Comparison of ENCODE assay signal across 8 mouse cellular contexts in genomic region chr8:70511174-70511573, GRCm38 (mm10). TPM values are rescaled to one million over a fixed set of nuclear protein-coding genes. Genes with fewer than 3 reads are reported as not detected.
A peak's percentile ranks its signal among the peaks of the same experiment; 100 is the strongest.
DNase-seq lines count a peak whose midpoint lies in the region; ATAC-seq and TF ChIP-seq lines count a peak whose summit lies in the region.
"Not testable (repeated sequence)": the region's sequence is repeated elsewhere in the genome, so short reads cannot be mapped to it uniquely, and the experiment has no call there.

No protein-coding gene starts in this region.

- in situ Hi-C loops in ES-E14 (cut with MboI; ENCODE audit: low sequenced_read_pairs in 2 of 2, unreplicated experiment in 2 of 2): not testable (repeated sequence)

- TF ChIP-seq POLR2A in myocyte (IDR thresholded peaks at IDR 0.05; ENCODE audit: insufficient read length, low read depth); thymus, adult 2 months (IDR thresholded peaks at IDR 0.05; ENCODE audit: control insufficient read depth, extremely low read depth, insufficient read depth, low read length, poor library complexity): not testable (repeated sequence)

- H3K36me3 ChIP-seq in ES-E14 (ENCODE audit: control insufficient read depth, insufficient read depth, low read length, poor library complexity, severe bottlenecking): peaks cover 43% of the 10 kb centered on the region
- H3K36me3 ChIP-seq in embryonic facial prominence, embryonic 15.5 days: peaks cover 48% of the 10 kb centered on the region
- peaks cover 12% of the 10 kb centered on the region for H3K36me3 ChIP-seq in heart, embryonic 11.5 days (ENCODE audit: control insufficient read depth, insufficient read depth, low read length)
- H3K36me3 ChIP-seq in hindbrain, postnatal 0 days (ENCODE audit: insufficient read depth, low read length): peaks cover 15% of the 10 kb centered on the region; the same call in 1 of the 2 replicates
- peaks cover 12% of the 10 kb centered on the region; the same call in 1 of the 2 replicates for H3K36me3 ChIP-seq in limb, embryonic 11.5 days (ENCODE audit: control insufficient read depth, insufficient read depth, low read length)
- peaks cover 52% of the 10 kb centered on the region for H3K36me3 ChIP-seq in lung, embryonic 14.5 days (ENCODE audit: insufficient read depth)
- H3K36me3 ChIP-seq in myocyte (ENCODE audit: control insufficient read depth, insufficient read depth): peaks cover 15% of the 10 kb centered on the region
- not testable (repeated sequence) for H3K36me3 ChIP-seq in thymus, adult 2 months (ENCODE audit: control insufficient read depth, insufficient read depth, low read length)

- H3K27me3 ChIP-seq in embryonic facial prominence, embryonic 15.5 days; heart, embryonic 11.5 days (ENCODE audit: control insufficient read depth, insufficient read depth, low read length); hindbrain, postnatal 0 days (ENCODE audit: insufficient read depth, low read length); limb, embryonic 11.5 days (ENCODE audit: control insufficient read depth, insufficient read depth, low read length); lung, embryonic 14.5 days (ENCODE audit: insufficient read depth, low read length); myocyte (ENCODE audit: control insufficient read depth, insufficient read depth, insufficient read length); thymus, adult 2 months (ENCODE audit: control insufficient read depth, insufficient read depth, low read length): not testable (repeated sequence)

- peak overlapping the region; percentile 45; the same call in 1 of the 2 replicates for H3K27ac ChIP-seq in ES-E14 (ENCODE audit: insufficient read depth, low read depth, low read length, poor library complexity, severe bottlenecking)
- 0 out of 2 replicates have a peak overlapping the region, but pooled peaks have one; percentile 97 for H3K27ac ChIP-seq in embryonic facial prominence, embryonic 15.5 days (replicated peaks)
- peak overlapping the region; percentile 97; the same call in 1 of the 2 replicates for H3K27ac ChIP-seq in heart, embryonic 11.5 days (ENCODE audit: low read depth, low read length)
- H3K27ac ChIP-seq in hindbrain, postnatal 0 days: peak overlapping the region; percentile 95; the same call in 1 of the 2 replicates
- not testable (repeated sequence) for H3K27ac ChIP-seq in limb, embryonic 11.5 days (replicated peaks; ENCODE audit: low read depth, low read length)
- peak overlapping the region; percentile 46; the same call in 1 of the 2 replicates for H3K27ac ChIP-seq in lung, embryonic 14.5 days (ENCODE audit: low read depth)
- peak overlapping the region; percentile 89; the same call in 1 of the 2 replicates for H3K27ac ChIP-seq in thymus, adult 2 months (ENCODE audit: control insufficient read depth, insufficient read depth, low read length)

- not testable (repeated sequence) for ATAC-seq in embryonic facial prominence, embryonic 15.5 days (ENCODE audit: insufficient number of reproducible peaks, low FRiP score, low TSS enrichment, low read depth); heart, embryonic 11.5 days (replicated peaks; ENCODE audit: insufficient number of reproducible peaks, low FRiP score, low TSS enrichment); hindbrain, postnatal 0 days; limb, embryonic 11.5 days (ENCODE audit: insufficient number of reproducible peaks, low FRiP score, low TSS enrichment, low read depth); lung, embryonic 14.5 days (ENCODE audit: insufficient read depth)

- H3K4me2 ChIP-seq in embryonic facial prominence, embryonic 15.5 days (replicated peaks): peak overlapping the region; percentile 86
- H3K4me2 ChIP-seq in heart, embryonic 11.5 days: peak overlapping the region; percentile 93
- peak overlapping the region; percentile 98; the same call in 1 of the 2 replicates for H3K4me2 ChIP-seq in hindbrain, postnatal 0 days (ENCODE audit: low read depth, low read length)
- peak overlapping the region; percentile 98; the same call in 1 of the 2 replicates for H3K4me2 ChIP-seq in limb, embryonic 11.5 days (ENCODE audit: low read depth, severe bottlenecking)
- H3K4me2 ChIP-seq in lung, embryonic 14.5 days: peak overlapping the region; percentile 97
- peak overlapping the region; percentile 61 for H3K4me2 ChIP-seq in myocyte (ENCODE audit: low read depth)

- WGBS in embryonic facial prominence, embryonic 15.5 days: 88% methylated on average over 6 of the region's 6 CpGs
- WGBS in heart, embryonic 11.5 days (ENCODE audit: insufficient replicate concordance): 71% methylated on average over 6 of the region's 6 CpGs
- 86% methylated on average over 6 of the region's 6 CpGs for WGBS in hindbrain, postnatal 0 days
- WGBS in limb, embryonic 11.5 days: 88% methylated on average over 6 of the region's 6 CpGs
- WGBS in lung, embryonic 14.5 days: 75% methylated on average over 6 of the region's 6 CpGs
- 61% methylated on average over 6 of the region's 6 CpGs for WGBS in thymus, adult 2 months

- not testable (repeated sequence) for H3K4me1 ChIP-seq in ES-E14 (ENCODE audit: control insufficient read depth in 2 of 2, insufficient read depth in 2 of 2, low read length in 2 of 2, poor library complexity in 1 of 2); hindbrain, postnatal 0 days (ENCODE audit: insufficient read depth, low read length); limb, embryonic 11.5 days (ENCODE audit: control insufficient read depth, insufficient read depth, low read length)
- H3K4me1 ChIP-seq in embryonic facial prominence, embryonic 15.5 days: peaks cover 29% of the 10 kb centered on the region
- H3K4me1 ChIP-seq in heart, embryonic 11.5 days (ENCODE audit: control insufficient read depth, insufficient read depth, low read length): peaks cover 11% of the 10 kb centered on the region
- H3K4me1 ChIP-seq in lung, embryonic 14.5 days (ENCODE audit: insufficient read depth): peaks cover 11% of the 10 kb centered on the region; the same call in 1 of the 2 replicates
- H3K4me1 ChIP-seq in thymus, adult 2 months (replicated peaks; ENCODE audit: control insufficient read depth, insufficient read depth, low read length): peaks cover 19% of the 10 kb centered on the region

- not testable (repeated sequence) for DNase-seq in ES-E14 (ENCODE audit: low read depth, low spot score); hindbrain, postnatal 0 days (ENCODE audit: low spot score); limb, embryonic 11.5 days (ENCODE audit: low spot score); lung, embryonic 14.5 days; thymus, adult 2 months

- not testable (repeated sequence) for TF ChIP-seq CTCF in hindbrain, postnatal 0 days (IDR thresholded peaks at IDR 0.05; ENCODE audit: low read depth); lung, embryonic 14.5 days (IDR thresholded peaks at IDR 0.05; ENCODE audit: low read depth); thymus, adult 2 months (IDR thresholded peaks at IDR 0.05; ENCODE audit: borderline replicate concordance, control insufficient read depth, extremely low read depth, insufficient read depth, low read length, poor library complexity)

- not testable (repeated sequence) for H3K9me3 ChIP-seq in ES-E14 (ENCODE audit: control insufficient read depth, insufficient read depth, low read depth, low read length); embryonic facial prominence, embryonic 15.5 days (replicated peaks); heart, embryonic 11.5 days (replicated peaks; ENCODE audit: control insufficient read depth, low read length); hindbrain, postnatal 0 days (ENCODE audit: low read length); limb, embryonic 11.5 days (ENCODE audit: control insufficient read depth, low read length); lung, embryonic 14.5 days (ENCODE audit: low read depth, low read length)

- peak overlapping the region; percentile 98 for H3K9ac ChIP-seq in ES-E14 (ENCODE audit: insufficient read depth, low read depth, low read length, poor library complexity, severe bottlenecking)
- H3K9ac ChIP-seq in embryonic facial prominence, embryonic 15.5 days; hindbrain, postnatal 0 days (replicated peaks; ENCODE audit: low read length); limb, embryonic 11.5 days (ENCODE audit: low read length): not testable (repeated sequence)
- peak overlapping the region; percentile 100; the same call in 1 of the 2 replicates for H3K9ac ChIP-seq in heart, embryonic 11.5 days (ENCODE audit: low read depth, low read length)
- peak overlapping the region; percentile 96; the same call in 1 of the 2 replicates for H3K9ac ChIP-seq in lung, embryonic 14.5 days

- peaks cover 36% of the 10 kb centered on the region for H3K79me2 ChIP-seq in myocyte (ENCODE audit: control insufficient read depth, insufficient read depth)

- H3K4me3 ChIP-seq in ES-E14 (ENCODE audit: insufficient read depth in 1 of 2, low read depth in 1 of 2, low read length in 2 of 2, poor library complexity in 1 of 2, severe bottlenecking in 1 of 2) (peak overlapping the region; percentile 8 to 90), myocyte (peak overlapping the region; percentile 93)
- H3K4me3 ChIP-seq in embryonic facial prominence, embryonic 15.5 days (replicated peaks): peak overlapping the region; percentile 77
- peak overlapping the region; percentile 97 for H3K4me3 ChIP-seq in heart, embryonic 11.5 days (ENCODE audit: low read depth, low read length)
- H3K4me3 ChIP-seq in hindbrain, postnatal 0 days (ENCODE audit: low read length): peak overlapping the region; percentile 90; the same call in 1 of the 2 replicates
- peak overlapping the region; percentile 97 for H3K4me3 ChIP-seq in limb, embryonic 11.5 days (ENCODE audit: low read depth, low read length)
- H3K4me3 ChIP-seq in lung, embryonic 14.5 days (ENCODE audit: low read depth, low read length): peak overlapping the region; percentile 99
- peak overlapping the region; percentile 88 for H3K4me3 ChIP-seq in thymus, adult 2 months (ENCODE audit: control insufficient read depth, insufficient read depth, low read length)

- peak overlapping the region; percentile 84 for H3ac ChIP-seq in myocyte (ENCODE audit: control insufficient read depth, insufficient read length)

RNA-seq across cellular contexts. Expression of gene Uba52, which starts 0.6 kb away (rescaled TPM):
- 3,214 and 4,257 TPM in 2 replicates for total RNA-seq in ES-E14 (2012; rRNA removed)
- polyA plus RNA-seq in embryonic facial prominence, embryonic 15.5 days (2015; fragmentation: Nextera tagmentation; extraction: Ambion mirVana): 940 and 1,016 TPM in 2 replicates
- polyA plus RNA-seq in heart, embryonic 11.5 days (2014; fragmentation: Nextera tagmentation; extraction: Ambion mirVana): 798 and 827 TPM in 2 replicates
- total RNA-seq in hindbrain, postnatal 0 days (2014; rRNA removed): 510 and 535 TPM in 2 replicates
- polyA plus RNA-seq in hindbrain, postnatal 0 days (2015; fragmentation: Nextera tagmentation; extraction: Ambion mirVana): 717 and 784 TPM in 2 replicates
- 926 and 927 TPM in 2 replicates for polyA plus RNA-seq in limb, embryonic 11.5 days (2014; fragmentation: Nextera tagmentation; extraction: Ambion mirVana)
- 964 and 1,036 TPM in 2 replicates for polyA plus RNA-seq in lung, embryonic 14.5 days (2014; fragmentation: Nextera tagmentation; extraction: Ambion mirVana)
- polyA plus RNA-seq in myocyte (2012; fragmentation: generic; extraction: Trizol): 2,253 TPM
- polyA plus RNA-seq in thymus, adult 2 months (2012; rRNA removed): 731 and 765 TPM in 2 replicates

RNA-seq across cellular contexts. Expression of gene Rex1bd, which starts 4.6 kb away (rescaled TPM):
- 125 and 130 TPM in 2 replicates for total RNA-seq in ES-E14 (2012; rRNA removed)
- polyA plus RNA-seq in embryonic facial prominence, embryonic 15.5 days (2015; fragmentation: Nextera tagmentation; extraction: Ambion mirVana): 155 and 174 TPM in 2 replicates
- polyA plus RNA-seq in heart, embryonic 11.5 days (2014; fragmentation: Nextera tagmentation; extraction: Ambion mirVana): 109 and 124 TPM in 2 replicates
- 140 TPM in 2 replicates for total RNA-seq in hindbrain, postnatal 0 days (2014; rRNA removed)
- polyA plus RNA-seq in hindbrain, postnatal 0 days (2015; fragmentation: Nextera tagmentation; extraction: Ambion mirVana): 188 and 190 TPM in 2 replicates
- 126 and 138 TPM in 2 replicates for polyA plus RNA-seq in limb, embryonic 11.5 days (2014; fragmentation: Nextera tagmentation; extraction: Ambion mirVana)
- polyA plus RNA-seq in lung, embryonic 14.5 days (2014; fragmentation: Nextera tagmentation; extraction: Ambion mirVana): 113 and 126 TPM in 2 replicates
- 259 TPM for polyA plus RNA-seq in myocyte (2012; fragmentation: generic; extraction: Trizol)
- polyA plus RNA-seq in thymus, adult 2 months (2012; rRNA removed): 196 and 227 TPM in 2 replicates

RNA-seq across cellular contexts. Expression of gene Fkbp8, which starts 16.4 kb away (rescaled TPM):
- total RNA-seq in ES-E14 (2012; rRNA removed): 252 and 256 TPM in 2 replicates
- polyA plus RNA-seq in embryonic facial prominence, embryonic 15.5 days (2015; fragmentation: Nextera tagmentation; extraction: Ambion mirVana): 310 and 324 TPM in 2 replicates
- polyA plus RNA-seq in heart, embryonic 11.5 days (2014; fragmentation: Nextera tagmentation; extraction: Ambion mirVana): 202 and 212 TPM in 2 replicates
- total RNA-seq in hindbrain, postnatal 0 days (2014; rRNA removed): 532 and 593 TPM in 2 replicates
- polyA plus RNA-seq in hindbrain, postnatal 0 days (2015; fragmentation: Nextera tagmentation; extraction: Ambion mirVana): 343 and 360 TPM in 2 replicates
- 221 and 233 TPM in 2 replicates for polyA plus RNA-seq in limb, embryonic 11.5 days (2014; fragmentation: Nextera tagmentation; extraction: Ambion mirVana)
- polyA plus RNA-seq in lung, embryonic 14.5 days (2014; fragmentation: Nextera tagmentation; extraction: Ambion mirVana): 239 and 245 TPM in 2 replicates
- polyA plus RNA-seq in myocyte (2012; fragmentation: generic; extraction: Trizol): 329 TPM
- polyA plus RNA-seq in thymus, adult 2 months (2012; rRNA removed): 613 and 640 TPM in 2 replicates

RNA-seq across cellular contexts. Expression of gene Kxd1, which starts 16.6 kb away (rescaled TPM):
- total RNA-seq in ES-E14 (2012; rRNA removed): 27.9 and 35.3 TPM in 2 replicates
- polyA plus RNA-seq in embryonic facial prominence, embryonic 15.5 days (2015; fragmentation: Nextera tagmentation; extraction: Ambion mirVana): 57.7 and 59.1 TPM in 2 replicates
- 67.3 and 68.1 TPM in 2 replicates for polyA plus RNA-seq in heart, embryonic 11.5 days (2014; fragmentation: Nextera tagmentation; extraction: Ambion mirVana)
- 48.7 and 56.8 TPM in 2 replicates for total RNA-seq in hindbrain, postnatal 0 days (2014; rRNA removed)
- polyA plus RNA-seq in hindbrain, postnatal 0 days (2015; fragmentation: Nextera tagmentation; extraction: Ambion mirVana): 53.8 and 56.6 TPM in 2 replicates
- 47.0 and 47.6 TPM in 2 replicates for polyA plus RNA-seq in limb, embryonic 11.5 days (2014; fragmentation: Nextera tagmentation; extraction: Ambion mirVana)
- 56.3 and 59.0 TPM in 2 replicates for polyA plus RNA-seq in lung, embryonic 14.5 days (2014; fragmentation: Nextera tagmentation; extraction: Ambion mirVana)
- 73.8 TPM for polyA plus RNA-seq in myocyte (2012; fragmentation: generic; extraction: Trizol)
- polyA plus RNA-seq in thymus, adult 2 months (2012; rRNA removed): 72.7 and 86.7 TPM in 2 replicates

RNA-seq across cellular contexts. Expression of gene Crlf1, which starts 18.2 kb away (rescaled TPM):
- 17.0 and 29.3 TPM in 2 replicates for total RNA-seq in ES-E14 (2012; rRNA removed)
- polyA plus RNA-seq in embryonic facial prominence, embryonic 15.5 days (2015; fragmentation: Nextera tagmentation; extraction: Ambion mirVana): 151 and 159 TPM in 2 replicates
- 0.80 and 3.8 TPM in 2 replicates for polyA plus RNA-seq in heart, embryonic 11.5 days (2014; fragmentation: Nextera tagmentation; extraction: Ambion mirVana)
- total RNA-seq in hindbrain, postnatal 0 days (2014; rRNA removed): 6.5 and 26.7 TPM in 2 replicates
- 16.3 and 17.3 TPM in 2 replicates for polyA plus RNA-seq in hindbrain, postnatal 0 days (2015; fragmentation: Nextera tagmentation; extraction: Ambion mirVana)
- polyA plus RNA-seq in limb, embryonic 11.5 days (2014; fragmentation: Nextera tagmentation; extraction: Ambion mirVana): 85.8 and 102 TPM in 2 replicates
- 151 and 165 TPM in 2 replicates for polyA plus RNA-seq in lung, embryonic 14.5 days (2014; fragmentation: Nextera tagmentation; extraction: Ambion mirVana)
- 99.1 TPM for polyA plus RNA-seq in myocyte (2012; fragmentation: generic; extraction: Trizol)
- 0.59 and 0.70 TPM in 2 replicates for polyA plus RNA-seq in thymus, adult 2 months (2012; rRNA removed)

Comparison
In these comparisons a context has a peak if more than half of its experiments do, and no peak if none do; other contexts are left out.
1. H3K4me3 ChIP-seq: peak in every context shown above with its lines; median percentile 99 in lung, embryonic 14.5 days; 97 in heart, embryonic 11.5 days; 97 in limb, embryonic 11.5 days; 93 in myocyte; 90 in hindbrain, postnatal 0 days; 88 in thymus, adult 2 months; 77 in embryonic facial prominence, embryonic 15.5 days; 49 in ES-E14.